Mouse (Mus musculus) splenic B cell, adult 2 months (primary cell): Measurements from ENCODE around the gene Bpifc.

Experiments
- DNase-seq: peaks from one replicate; pipeline ENCODE4 v3.0.0-alpha.2; 2011; ENCODE audit warnings: low read depth, low spot score
- H3K27me3 ChIP-seq: 2 replicates; pipeline ENCODE4 v1.6.1; 2012; ENCODE audit warnings: mild to moderate bottlenecking, low read length, moderate library complexity, mixed read lengths; ENCODE audit not compliant: control insufficient read depth, poor library complexity, insufficient read depth, severe bottlenecking
- H3K36me3 ChIP-seq: 2 replicates; pipeline ENCODE4 v1.6.1; 2012; ENCODE audit warnings: mild to moderate bottlenecking, low read length, moderate library complexity, mixed read lengths; ENCODE audit not compliant: control insufficient read depth, poor library complexity, insufficient read depth, severe bottlenecking

Gene Bpifc

DNA sequence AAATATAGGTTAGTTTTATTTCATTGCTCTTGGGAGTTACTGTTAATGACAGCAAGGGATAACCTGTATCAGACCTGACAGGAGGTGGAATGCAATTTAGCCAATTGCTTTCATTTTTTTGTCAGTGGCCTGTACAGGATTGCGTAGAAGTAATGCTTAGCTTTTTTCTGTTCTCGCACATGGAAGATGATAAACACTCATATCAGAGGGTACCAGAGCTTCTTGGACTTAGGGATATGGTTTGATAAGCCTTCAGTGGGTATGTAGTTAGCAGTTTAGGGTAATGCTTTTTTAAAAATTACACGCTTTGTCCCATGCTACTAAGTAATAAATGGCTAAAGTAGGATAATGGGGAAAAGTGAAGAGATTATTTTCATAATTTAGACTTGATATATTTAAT, 14.7 kb upstream of the Bpifc start:
- Histone ChIP-seq H3K36me3 (peaks cover 10% of the 10 kb centered on the region), H3K27me3 (no peaks in the 10 kb centered on the region)
- DNase-seq = no peak

DNA sequence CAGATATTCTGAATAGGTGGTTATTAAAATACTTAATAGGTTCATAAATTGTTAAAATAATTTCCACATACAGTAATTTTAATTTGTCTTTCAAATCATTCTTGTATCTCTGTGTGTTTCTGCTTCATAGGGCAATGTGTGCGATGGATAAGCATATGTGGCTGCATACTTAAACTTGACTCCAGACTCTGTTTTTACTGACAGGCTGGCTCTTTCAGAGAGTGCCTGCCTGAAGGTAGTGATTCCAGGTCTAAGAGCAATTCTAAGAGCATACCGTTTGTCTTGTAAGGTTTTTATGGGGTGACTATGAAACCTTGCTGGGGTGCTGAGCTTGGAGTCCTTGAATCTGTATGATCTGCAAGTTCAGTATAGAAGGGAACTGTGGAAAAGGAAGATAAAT, 14.2 kb upstream of the Bpifc start:
- DNase-seq = no peak
- Histone ChIP-seq H3K36me3 (peaks cover 10% of the 10 kb centered on the region), H3K27me3 (no peaks in the 10 kb centered on the region)

DNA sequence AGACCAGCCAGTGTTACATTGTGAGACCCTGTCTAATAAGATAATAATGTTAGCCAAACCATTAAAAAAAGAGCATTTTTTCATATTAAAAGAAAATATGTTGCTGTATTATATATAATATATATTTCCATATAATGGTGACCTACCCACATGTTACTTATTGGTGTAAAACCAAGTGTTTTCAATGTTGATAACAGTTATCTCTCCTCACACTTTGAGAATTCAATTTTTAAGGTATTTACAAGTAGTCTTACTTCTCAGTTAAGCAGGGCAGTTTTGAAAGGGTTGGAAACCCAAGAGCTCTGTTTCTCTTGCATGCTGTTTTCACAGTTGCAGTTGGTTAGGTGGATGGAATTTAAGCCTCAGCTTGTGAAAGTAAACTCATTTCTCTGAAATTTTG, 11.5 kb upstream of the Bpifc start:
- Histone ChIP-seq H3K36me3 (peaks cover 3% of the 10 kb centered on the region; the same call in 1 of the 2 replicates), H3K27me3 (no peaks in the 10 kb centered on the region)
- DNase-seq = no peak

DNA sequence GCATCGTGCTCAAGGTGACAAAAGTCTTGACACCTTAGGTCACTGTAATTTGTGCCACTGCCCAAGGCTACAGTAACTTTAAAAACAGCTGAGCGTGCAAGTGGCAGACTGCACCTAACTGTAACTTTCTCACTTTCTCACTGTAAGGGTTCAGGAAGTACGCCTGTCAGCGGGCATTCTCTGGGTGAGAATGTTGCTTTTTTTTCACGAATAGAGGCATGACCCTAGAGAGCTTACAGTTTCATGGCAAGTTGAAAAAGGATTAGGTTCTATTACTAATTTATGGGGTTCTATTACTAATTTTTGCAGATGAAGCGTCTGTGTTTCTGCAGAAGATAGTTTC, 10.8 kb upstream of the Bpifc start:
- Histone ChIP-seq H3K27me3 (no peaks in the 10 kb centered on the region), H3K36me3 (peaks cover 3% of the 10 kb centered on the region; the same call in 1 of the 2 replicates)
- no peak for DNase-seq

DNA sequence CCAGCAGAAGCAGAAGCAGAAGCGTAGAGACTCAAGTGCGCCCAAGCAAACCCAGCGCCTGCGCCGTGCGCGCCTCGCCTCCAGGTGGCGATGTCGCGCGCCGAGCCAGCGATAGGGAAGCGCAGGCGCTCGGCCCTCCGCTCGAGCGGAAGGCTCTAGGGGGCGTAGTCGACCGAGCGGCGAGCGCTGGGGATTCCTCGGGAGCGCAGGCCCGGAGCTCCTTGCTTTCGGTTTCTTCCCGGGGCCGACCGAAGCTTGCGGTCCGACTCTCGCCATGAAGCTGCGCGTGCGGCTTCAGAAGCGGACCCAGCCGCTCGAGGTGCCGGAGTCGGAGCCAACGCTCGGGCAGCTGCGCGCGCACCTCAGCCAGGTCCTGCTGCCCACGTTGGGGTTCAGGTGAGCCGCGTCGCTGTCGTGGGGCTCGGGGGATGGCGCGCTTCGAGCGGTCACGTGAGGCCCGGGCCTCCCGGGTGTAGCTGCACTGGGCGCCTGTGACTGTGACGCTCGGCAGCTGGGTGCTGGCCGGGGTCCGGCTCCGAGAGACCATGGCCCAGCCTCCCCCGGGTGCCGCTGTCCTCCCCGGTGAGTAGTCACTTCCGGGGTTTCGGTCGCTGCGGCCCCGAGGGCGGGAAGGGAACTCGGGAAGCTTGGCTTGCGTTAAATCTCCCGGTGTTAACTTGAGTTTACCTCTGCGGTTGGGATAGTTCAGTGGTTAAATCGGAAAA, 10.2 kb upstream of the Bpifc start, which contains the start of gene Fbxo7:
TSS of gene Fbxo7 (plus strand) at position 224 of the 725 bp plus-strand sequence.
- no peaks in the 10 kb centered on the region for H3K27me3 ChIP-seq
- DNase-seq = peak; percentile 92

DNA sequence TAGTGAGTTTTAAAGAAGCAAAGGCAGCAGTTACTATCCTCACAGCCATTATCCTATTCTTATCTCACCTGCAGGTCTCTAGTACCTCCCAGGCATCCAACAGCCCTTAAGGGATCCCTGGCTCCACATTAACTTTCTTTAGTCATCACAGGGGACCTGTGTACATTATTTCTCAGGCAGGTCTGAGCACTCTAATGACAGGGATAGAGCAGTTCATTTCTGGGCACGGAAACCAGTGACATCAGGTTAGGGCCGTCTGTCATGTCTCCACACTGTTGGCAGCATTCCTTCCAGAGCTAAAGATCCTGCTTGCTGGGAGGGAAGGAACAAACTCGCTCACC, 9.7 kb upstream of the Bpifc start:
- H3K36me3 ChIP-seq = peaks cover 3% of the 10 kb centered on the region; the same call in 1 of the 2 replicates

More for the DNA sequence above, 10.2 kb upstream of the Bpifc start, which contains the start of gene Fbxo7:
- peaks cover 3% of the 10 kb centered on the region; the same call in 1 of the 2 replicates for H3K36me3 ChIP-seq

DNA sequence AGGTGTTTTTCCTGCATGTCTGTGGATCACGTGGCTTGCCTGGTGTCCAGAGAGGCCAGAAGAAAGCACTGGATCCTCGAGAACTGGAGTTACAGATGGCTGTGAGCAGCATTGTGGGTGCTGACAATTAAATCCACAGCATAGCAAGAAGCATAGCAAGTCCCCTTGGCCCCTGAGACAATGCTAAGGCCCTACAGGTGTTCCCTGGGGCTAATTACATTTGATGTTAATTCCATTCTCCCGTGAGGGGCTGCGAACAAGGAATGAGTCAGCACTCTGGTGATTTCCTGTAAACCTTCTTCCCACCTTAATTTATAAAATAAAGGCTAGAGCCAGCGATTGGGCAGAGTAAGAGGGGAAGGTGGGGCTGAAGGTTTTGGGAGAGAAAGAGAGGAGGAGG, 7.1 kb upstream of the Bpifc start:
- H3K36me3 ChIP-seq = no peaks in the 10 kb centered on the region
- no peaks in the 10 kb centered on the region for H3K27me3 ChIP-seq
- DNase-seq = no peak

More for the DNA sequence above, 9.7 kb upstream of the Bpifc start:
- no peaks in the 10 kb centered on the region for H3K27me3 ChIP-seq
- no peak for DNase-seq

DNA sequence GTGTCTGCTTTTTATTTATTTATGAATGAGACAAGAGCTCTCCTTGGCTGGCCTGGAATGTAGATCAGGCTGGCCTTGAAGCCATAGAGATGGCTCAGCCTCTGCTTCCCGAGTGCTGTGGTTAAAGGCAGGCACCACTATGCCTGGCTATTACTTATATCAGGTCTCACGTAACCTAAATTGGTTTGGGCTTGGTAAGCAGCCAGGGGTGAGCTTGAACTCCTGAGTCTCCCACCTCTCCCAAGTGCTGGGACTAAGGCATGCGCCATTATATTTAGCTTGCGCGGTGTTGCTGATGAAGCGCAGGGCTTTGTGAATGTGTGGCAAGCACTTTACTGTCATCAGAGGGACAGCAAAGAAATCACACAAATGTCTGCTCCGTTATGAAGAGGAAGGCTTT, 6.1 kb upstream of the Bpifc start:
- Histone ChIP-seq H3K36me3 (no peaks in the 10 kb centered on the region), H3K27me3 (no peaks in the 10 kb centered on the region)
- DNase-seq = no peak

DNA sequence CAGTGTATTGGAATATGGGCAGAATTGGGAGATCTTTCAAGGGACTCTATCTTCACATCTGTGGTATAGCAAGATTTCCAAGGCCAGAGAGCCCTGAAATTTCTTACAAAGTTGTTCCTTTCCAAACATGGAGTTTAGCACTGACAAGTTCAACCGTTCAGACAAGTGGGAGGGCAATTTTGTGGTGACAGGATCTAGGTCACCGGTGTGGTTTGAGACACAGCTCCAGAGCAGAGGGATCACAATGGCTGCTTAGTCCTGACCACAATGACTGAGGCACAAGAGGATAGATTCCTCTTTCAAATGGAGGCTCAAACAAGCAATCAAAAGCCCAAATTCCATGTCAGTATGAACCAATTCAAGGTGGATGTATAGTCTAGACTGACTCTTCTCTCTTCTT, 523 bp downstream of the Bpifc start:
- DNase-seq = no peak
- H3K27me3 ChIP-seq = no peaks in the 10 kb centered on the region
- no peaks in the 10 kb centered on the region for H3K36me3 ChIP-seq

DNA sequence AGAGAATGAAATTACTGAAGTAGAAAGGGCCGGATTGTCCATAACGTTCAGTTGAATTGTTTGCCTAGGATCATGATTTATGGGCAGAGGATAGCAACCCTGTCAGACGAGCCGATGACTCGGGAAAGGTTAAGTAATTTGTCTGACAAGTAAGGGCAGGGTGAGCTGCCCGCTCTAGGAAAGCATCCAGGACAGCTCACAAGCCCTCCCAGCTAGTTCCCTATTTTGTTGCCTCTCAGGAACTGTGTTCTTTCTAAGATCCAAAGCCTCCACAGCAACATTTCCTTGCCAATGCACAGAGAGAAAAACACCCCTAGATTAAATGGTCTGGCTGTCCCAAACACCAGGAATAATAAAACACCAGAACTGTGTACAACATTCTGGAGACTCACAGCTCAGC, 1.1 kb downstream of the Bpifc start:
- H3K27me3 ChIP-seq = no peaks in the 10 kb centered on the region
- DNase-seq = no peak
- no peaks in the 10 kb centered on the region for H3K36me3 ChIP-seq

DNA sequence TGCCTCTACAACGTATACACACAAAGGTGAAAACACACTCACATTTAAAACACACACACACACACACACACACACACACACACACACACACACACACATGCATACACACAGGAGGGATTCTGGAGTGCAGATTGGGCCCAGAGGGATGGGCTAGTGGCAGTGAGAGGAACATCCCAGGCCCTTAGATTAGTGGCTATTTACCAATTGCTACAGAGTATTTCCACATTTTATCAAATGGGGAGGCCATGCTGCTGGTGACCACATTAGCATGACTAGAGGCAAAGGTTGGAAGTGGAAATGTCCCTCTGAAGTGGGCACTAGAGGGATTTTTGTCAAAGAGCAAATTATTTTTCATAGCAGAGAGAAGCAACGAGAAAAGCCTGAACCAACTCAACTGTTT, 2.0 kb downstream of the Bpifc start:
- no peak for DNase-seq
- Histone ChIP-seq H3K27me3 (no peaks in the 10 kb centered on the region), H3K36me3 (no peaks in the 10 kb centered on the region)

DNA sequence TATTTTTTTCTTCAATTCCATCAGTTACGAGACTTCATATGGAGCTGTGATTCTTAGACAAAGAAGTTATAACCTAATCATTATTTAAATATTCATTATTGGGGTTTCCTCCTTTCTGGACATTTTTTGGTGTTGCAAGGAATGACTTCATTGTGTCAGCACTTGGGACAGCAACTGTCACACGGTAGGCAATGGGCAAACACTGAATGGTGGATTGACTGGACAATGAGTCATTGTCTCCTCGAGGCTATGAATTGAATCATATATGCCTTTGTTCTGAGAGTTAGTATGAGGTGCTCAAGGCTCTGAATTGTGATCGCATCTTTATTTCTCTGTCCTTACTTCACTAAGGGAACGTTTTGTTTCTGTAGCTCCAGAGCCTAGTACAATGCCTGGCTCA, 5.2 kb downstream of the Bpifc start:
- H3K36me3 ChIP-seq = no peaks in the 10 kb centered on the region
- no peaks in the 10 kb centered on the region for H3K27me3 ChIP-seq
- no peak for DNase-seq

DNA sequence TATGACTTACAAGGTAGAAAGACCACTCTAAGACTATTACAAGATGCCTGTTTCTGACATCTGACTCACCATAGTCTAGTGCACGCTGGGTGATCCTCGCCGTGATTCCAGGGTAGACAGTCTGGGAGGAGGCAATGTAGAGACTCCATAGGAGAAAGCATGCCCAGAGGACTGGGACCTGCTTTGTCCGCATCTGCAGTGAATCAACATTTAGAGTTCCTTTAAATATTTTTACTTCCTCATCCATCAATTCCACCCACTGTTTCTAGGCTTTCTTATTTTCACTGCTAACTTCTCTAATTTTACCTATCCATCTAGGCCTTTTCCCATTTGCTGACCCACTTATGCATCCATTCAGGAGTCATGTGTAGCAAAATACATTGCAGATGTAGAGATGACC, 11.2 kb downstream of the Bpifc start:
- no peaks in the 10 kb centered on the region for H3K36me3 ChIP-seq
- DNase-seq = no peak
- H3K27me3 ChIP-seq = no peaks in the 10 kb centered on the region

DNA sequence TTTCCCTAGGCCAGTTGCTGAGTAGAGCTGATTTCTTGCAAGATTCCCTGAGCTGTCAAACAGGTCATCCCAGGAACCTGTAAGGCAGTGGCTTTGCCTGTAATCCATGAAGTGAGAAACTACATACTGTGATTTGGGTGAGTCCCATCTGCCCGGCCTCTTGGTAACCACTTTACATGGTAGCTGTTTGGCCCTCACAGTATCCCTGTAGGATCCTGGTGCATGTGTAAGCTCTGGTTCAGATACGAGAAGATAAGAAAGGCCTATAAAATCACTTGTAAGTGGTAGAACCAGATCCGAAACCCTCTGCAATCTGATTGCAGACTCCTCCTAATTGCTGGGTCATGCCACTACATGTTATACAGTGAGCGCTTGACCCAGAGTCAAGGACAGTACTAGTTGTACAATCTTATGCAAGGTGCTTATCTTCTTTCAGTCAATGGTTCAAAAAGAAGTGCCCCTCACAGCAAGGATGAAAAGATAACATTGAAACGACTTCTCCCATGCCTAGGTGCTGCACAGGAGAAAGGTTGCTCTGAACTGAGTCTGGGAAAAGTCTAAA, 17.1 kb downstream of the Bpifc start:
- no peak for DNase-seq
- H3K27me3 ChIP-seq = no peaks in the 10 kb centered on the region; the same call in 1 of the 2 replicates
- no peaks in the 10 kb centered on the region for H3K36me3 ChIP-seq

DNA sequence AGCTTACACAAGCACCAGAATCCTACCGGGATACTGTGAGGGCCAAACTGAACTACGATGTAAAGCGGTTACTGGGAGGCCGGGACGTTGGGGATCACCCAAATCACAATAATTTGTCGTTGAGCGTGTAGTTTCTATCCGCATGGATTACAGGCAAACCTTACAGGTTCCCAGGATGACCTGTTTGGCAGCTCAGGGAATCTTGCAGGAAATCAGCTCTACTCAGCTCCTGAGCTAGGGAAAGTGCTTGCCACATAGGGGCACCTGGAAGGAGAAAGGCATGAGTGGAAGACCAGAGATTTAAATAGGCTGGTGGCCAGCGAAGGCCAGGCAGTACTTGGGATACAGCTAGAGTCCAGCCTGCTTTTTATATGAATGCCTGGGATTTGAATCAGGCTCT, 17.9 kb downstream of the Bpifc start:
- no peaks in the 10 kb centered on the region; the same call in 1 of the 2 replicates for H3K27me3 ChIP-seq
- DNase-seq = no peak

DNA sequence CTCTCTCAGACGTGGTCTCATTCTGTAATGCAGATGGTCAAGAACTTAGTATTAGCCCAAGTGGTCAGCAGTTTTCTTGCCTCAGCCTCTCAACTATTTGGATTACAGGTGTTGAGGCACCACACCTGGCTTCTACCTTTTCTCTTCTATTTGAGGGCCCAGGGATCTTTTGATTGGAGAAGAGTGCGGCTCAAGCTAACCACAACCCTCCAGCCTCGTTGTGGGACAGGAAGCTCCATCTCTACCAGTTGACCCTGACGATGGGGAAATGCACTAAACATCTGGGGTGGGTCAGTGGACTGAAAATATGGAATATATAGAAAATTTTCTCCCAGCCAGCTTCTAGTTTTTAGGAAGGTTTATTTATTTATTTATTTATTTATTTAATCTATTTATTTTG, 19.3 kb downstream of the Bpifc start:
- no peaks in the 10 kb centered on the region; the same call in 1 of the 2 replicates for H3K27me3 ChIP-seq
- no peaks in the 10 kb centered on the region for H3K36me3 ChIP-seq
- no peak for DNase-seq

More for the DNA sequence above, 17.9 kb downstream of the Bpifc start:
- H3K36me3 ChIP-seq = no peaks in the 10 kb centered on the region
